Mouse (Mus musculus) limb, embryonic 13.5 days (tissue): ENCODE data around the gene Atxn1. TPM values are rescaled to one million over a fixed set of nuclear protein-coding genes. Genes with fewer than 3 reads are reported as not detected.
A peak's percentile ranks its signal among the peaks of the same experiment; 100 is the strongest.

Experiments
- ATAC-seq: fragments of 200-750 bp; cut with Nextera tagmentation; 2 replicates; pipeline ENCODE4 v1.8.0; 2017; ENCODE audit warnings: low read depth, moderate number of reproducible peaks, moderate TSS enrichment; ENCODE audit not compliant: low FRiP score
- H3K27ac ChIP-seq: fragments of 300-500 bp; sonication (generic); 2 replicates; pipeline ENCODE4 v1.5.1; 2015; ENCODE audit warnings: inconsistent platforms, mild to moderate bottlenecking, moderate library complexity
- H3K27me3 ChIP-seq: fragments of 300-500 bp; sonication (generic); 2 replicates; pipeline ENCODE4 v1.6.1; 2015; ENCODE audit warnings: mild to moderate bottlenecking, inconsistent platforms
- H3K36me3 ChIP-seq: fragments of 300-500 bp; sonication (generic); 2 replicates; pipeline ENCODE4 v1.6.1; 2015; ENCODE audit warnings: inconsistent platforms, mild to moderate bottlenecking, moderate library complexity
- H3K4me1 ChIP-seq: fragments of 300-500 bp; sonication (generic); 2 replicates; pipeline ENCODE4 v1.6.1; 2015; ENCODE audit warnings: inconsistent platforms
- H3K4me2 ChIP-seq: fragments of 300-500 bp; sonication (generic); replicated peaks from 2 replicates; pipeline ENCODE4 v1.6.1; 2015; ENCODE audit warnings: inconsistent platforms, mild to moderate bottlenecking, moderate library complexity
- H3K4me3 ChIP-seq: fragments of 300-500 bp; sonication (generic); 2 replicates; pipeline ENCODE4 v1.5.1; 2015; ENCODE audit warnings: moderate library complexity, mild to moderate bottlenecking, inconsistent platforms
- H3K9ac ChIP-seq: fragments of 300-500 bp; sonication (generic); 2 replicates; pipeline ENCODE4 v1.6.1; 2015; ENCODE audit warnings: mild to moderate bottlenecking, inconsistent platforms
- H3K9me3 ChIP-seq: fragments of 300-500 bp; sonication (generic); 2 replicates; pipeline ENCODE4 v1.6.1; 2016; ENCODE audit warnings: inconsistent platforms
- WGBS: fragments of 180-500 bp; shearing (Covaris S2); methylation state at CpG from one replicate; pipeline ENCODE4 v1.1.7; 2015; 5-methylcytosine and 5-hydroxymethylcytosine counted together
- polyA plus RNA-seq: library from polyadenylated mRNA; unstranded; fragments of >200 nt; fragmentation: Nextera tagmentation; extraction: Ambion mirVana; gene quantifications from 2 replicates; pipeline ENCODE4 v1.2.1, GENCODE M21; 2015

Atxn1 gene
- polyA plus RNA-seq, 1 experiment from 2014 or later = 6.0 TPM

DNA sequence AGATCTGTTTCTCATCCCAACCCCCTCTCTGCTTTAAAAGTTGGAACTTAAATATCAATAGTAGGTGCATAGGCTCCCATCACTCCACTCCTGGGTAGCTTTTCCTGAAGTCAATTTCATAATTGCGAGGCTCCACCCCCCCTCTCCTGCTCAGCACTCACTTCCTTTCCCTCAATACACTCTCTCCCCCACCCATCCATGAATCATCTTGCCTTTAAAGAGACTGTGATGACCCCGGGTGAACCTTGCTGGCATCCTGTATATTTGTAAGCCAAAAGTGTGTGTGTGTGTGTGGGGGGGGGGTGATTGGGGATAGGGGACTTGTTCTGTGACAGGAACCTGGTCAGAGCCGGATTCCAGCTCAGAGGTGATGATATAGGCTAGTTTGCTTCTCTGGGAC, 9.8 kb upstream of the Atxn1 start:
- Histone ChIP-seq H3K27me3 (no peaks in the 10 kb centered on the region), H3K27ac (no peak overlapping the region), H3K4me2 (no peak overlapping the region), H3K9ac (no peak overlapping the region), H3K4me3 (no peak overlapping the region), H3K36me3 (no peaks in the 10 kb centered on the region), H3K4me1 (peaks cover 4% of the 10 kb centered on the region; the same call in 1 of the 2 replicates), H3K9me3 (no peaks in the 10 kb centered on the region; the same call in 1 of the 2 replicates)
- WGBS = 47% methylated on average over 3 of the region's 3 CpGs
- no peak for ATAC-seq

GRCm38 (mm10) chr13:45973972-45974490, 9.2 kb upstream of the Atxn1 start:
- H3K27ac ChIP-seq = no peak overlapping the region
- no peaks in the 10 kb centered on the region for H3K36me3 ChIP-seq
- peak overlapping the region; percentile 35 for H3K4me2 ChIP-seq
- no peak overlapping the region for H3K9ac ChIP-seq
- peaks cover 4% of the 10 kb centered on the region; the same call in 1 of the 2 replicates for H3K4me1 ChIP-seq
- no peak for ATAC-seq
- H3K9me3 ChIP-seq = no peaks in the 10 kb centered on the region; the same call in 1 of the 2 replicates
- H3K27me3 ChIP-seq = no peaks in the 10 kb centered on the region
- 19% methylated on average over 7 of the region's 7 CpGs for WGBS
- H3K4me3 ChIP-seq = no peak overlapping the region

DNA sequence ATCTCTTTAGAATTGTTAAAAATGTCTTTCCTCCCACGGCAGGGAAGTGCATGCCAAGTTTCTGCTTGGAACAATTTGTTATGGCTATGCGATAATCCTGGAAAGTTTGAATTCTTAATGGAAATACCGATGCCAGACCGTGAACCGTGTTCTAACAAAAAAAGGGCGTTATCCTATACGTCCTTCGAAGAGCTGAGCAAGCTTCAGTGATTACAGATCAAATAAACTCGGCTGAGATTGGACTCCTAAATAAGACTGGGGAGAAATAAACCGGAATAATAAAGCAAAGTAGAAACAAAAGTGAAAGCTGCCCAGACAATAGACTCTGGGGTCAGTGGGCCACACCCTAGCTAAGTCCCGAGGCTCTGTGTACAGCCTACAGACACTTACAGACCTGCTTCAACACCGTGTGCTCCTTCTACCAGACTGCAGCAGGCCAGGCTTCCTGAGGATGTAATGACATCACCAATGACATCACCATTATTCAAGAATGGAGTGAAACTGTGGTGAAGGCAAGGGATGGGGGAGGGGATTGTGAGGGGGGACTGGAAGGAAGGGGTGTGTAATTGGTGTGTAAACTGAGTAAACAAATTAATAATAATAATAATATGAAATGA, 6.2 kb upstream of the Atxn1 start:
- ATAC-seq = no peak
- H3K4me2 ChIP-seq = no peak overlapping the region
- H3K9ac ChIP-seq = no peak overlapping the region
- no peaks in the 10 kb centered on the region for H3K9me3 ChIP-seq
- H3K27ac ChIP-seq = no peak overlapping the region
- WGBS = 66% methylated on average over 12 of the region's 12 CpGs
- no peaks in the 10 kb centered on the region for H3K36me3 ChIP-seq
- H3K27me3 ChIP-seq = peaks cover 3% of the 10 kb centered on the region; the same call in 1 of the 2 replicates
- no peak overlapping the region for H3K4me3 ChIP-seq
- H3K4me1 ChIP-seq = peaks cover 10% of the 10 kb centered on the region

- Histone ChIP-seq H3K9ac (no peak overlapping the region), H3K4me1 (peaks cover 14% of the 10 kb centered on the region), H3K4me2 (no peak overlapping the region), H3K27ac (no peak overlapping the region), H3K4me3 (no peak overlapping the region), H3K27me3 (peaks cover 6% of the 10 kb centered on the region; the same call in 1 of the 2 replicates), H3K9me3 (no peaks in the 10 kb centered on the region), H3K36me3 (no peaks in the 10 kb centered on the region)
- WGBS = 72% methylated on average over 4 of the region's 4 CpGs
- ATAC-seq = no peak
These were observed 3.4 kb upstream of the Atxn1 start for GRCm38 (mm10) chr13:45968206-45968605.

GRCm38 (mm10) chr13:45967371-45967770, 2.6 kb upstream of the Atxn1 start:
- 67% methylated on average over 3 of the region's 3 CpGs for WGBS
- no peaks in the 10 kb centered on the region for H3K9me3 ChIP-seq
- no peak overlapping the region for H3K9ac ChIP-seq
- H3K4me2 ChIP-seq = no peak overlapping the region
- H3K27me3 ChIP-seq = peaks cover 8% of the 10 kb centered on the region
- H3K4me3 ChIP-seq = no peak overlapping the region
- H3K27ac ChIP-seq = no peak overlapping the region
- no peak for ATAC-seq
- H3K36me3 ChIP-seq = no peaks in the 10 kb centered on the region
- H3K4me1 ChIP-seq = peaks cover 17% of the 10 kb centered on the region

- ATAC-seq = no peak
- no peaks in the 10 kb centered on the region for H3K36me3 ChIP-seq
- no peak overlapping the region for H3K9ac ChIP-seq
- no peaks in the 10 kb centered on the region for H3K9me3 ChIP-seq
- H3K4me1 ChIP-seq = peaks cover 25% of the 10 kb centered on the region
- peak overlapping the region; percentile 89 for H3K4me2 ChIP-seq
- peaks cover 15% of the 10 kb centered on the region for H3K27me3 ChIP-seq
- WGBS = 2% methylated on average over 14 of the region's 14 CpGs
- peak overlapping the region; percentile 90 for H3K4me3 ChIP-seq
- no peak overlapping the region for H3K27ac ChIP-seq
These were observed 1.8 kb upstream of the Atxn1 start for GRCm38 (mm10) chr13:45966586-45966985.

GRCm38 (mm10) chr13:45965594-45966432, 1.0 kb upstream of the Atxn1 start:
- peak overlapping the region; percentile 90 for H3K4me3 ChIP-seq
- peak overlapping the region; percentile 62 for H3K9ac ChIP-seq
- peaks cover 30% of the 10 kb centered on the region for H3K4me1 ChIP-seq
- peaks cover 16% of the 10 kb centered on the region for H3K27me3 ChIP-seq
- peak overlapping the region; percentile 93 for H3K27ac ChIP-seq
- 0 out of 2 replicates have a peak, but pooled peaks have one; percentile 6 for ATAC-seq
- no peaks in the 10 kb centered on the region for H3K9me3 ChIP-seq
- under 1% methylated on average over 41 of the region's 41 CpGs for WGBS
- no peaks in the 10 kb centered on the region for H3K36me3 ChIP-seq
- peak overlapping the region; percentile 89 for H3K4me2 ChIP-seq

- ATAC-seq = peak; percentile 54
- peak overlapping the region; percentile 92 for H3K9ac ChIP-seq
- no peaks in the 10 kb centered on the region for H3K9me3 ChIP-seq
- H3K4me2 ChIP-seq = peak overlapping the region; percentile 89
- peaks cover 16% of the 10 kb centered on the region for H3K27me3 ChIP-seq
- no peaks in the 10 kb centered on the region for H3K36me3 ChIP-seq
- H3K4me1 ChIP-seq = peaks cover 42% of the 10 kb centered on the region
- 2% methylated on average over 22 of the region's 39 CpGs for WGBS
- H3K4me3 ChIP-seq = peak overlapping the region; percentile 90
- H3K27ac ChIP-seq = peak overlapping the region; percentile 93
These were observed 416 bp downstream of the Atxn1 start for GRCm38 (mm10) chr13:45964331-45964852.

DNA sequence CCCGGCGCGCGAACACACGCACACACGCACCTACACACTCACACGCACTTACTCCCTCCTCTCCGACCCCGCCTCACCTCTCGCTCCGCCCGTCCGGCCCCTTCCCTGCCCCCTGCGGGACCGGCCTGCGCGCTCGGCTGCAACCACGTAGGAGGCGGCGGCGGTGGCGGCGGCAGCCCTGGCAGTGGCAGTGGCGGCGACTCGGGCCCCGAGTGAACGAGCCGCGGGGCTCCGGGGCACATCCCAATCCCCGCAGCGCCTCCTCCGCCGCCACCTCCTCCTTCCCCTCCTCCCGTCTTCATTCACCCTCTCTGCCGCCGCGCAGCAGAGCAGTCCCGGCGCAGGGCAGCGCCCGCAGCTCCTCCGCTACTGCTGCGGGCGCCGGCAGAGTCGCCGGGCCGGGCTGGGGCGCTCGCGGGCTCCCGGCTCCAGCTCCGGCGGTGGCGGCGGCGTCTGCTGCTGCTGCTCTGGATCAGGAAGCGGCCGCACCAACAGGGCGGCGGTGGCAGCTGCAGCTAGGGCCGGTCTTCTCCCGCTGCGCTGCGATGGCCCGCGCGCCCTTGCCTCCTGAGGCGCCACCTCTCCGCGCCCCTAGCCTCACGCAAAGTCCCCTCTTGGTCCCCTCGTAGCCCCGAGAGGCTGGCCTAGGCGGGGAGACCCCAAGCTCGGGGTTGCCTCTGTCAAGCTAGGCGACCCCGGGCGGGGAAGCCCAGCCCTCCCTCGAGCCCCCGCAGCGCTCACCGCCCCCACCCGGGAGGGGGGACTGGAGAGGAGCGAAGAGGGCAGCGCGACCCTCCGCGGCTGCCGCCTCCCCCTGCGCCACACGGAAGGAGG, 1.1 kb downstream of the Atxn1 start:
- WGBS = under 1% methylated on average over 60 of the region's 95 CpGs
- no peaks in the 10 kb centered on the region for H3K36me3 ChIP-seq
- peak overlapping the region; percentile 93 for H3K27ac ChIP-seq
- H3K27me3 ChIP-seq = peaks cover 16% of the 10 kb centered on the region
- peak; percentile 34 for ATAC-seq
- peak overlapping the region; percentile 90 for H3K4me3 ChIP-seq
- peak overlapping the region; percentile 89 for H3K4me2 ChIP-seq
- H3K9me3 ChIP-seq = no peaks in the 10 kb centered on the region
- peak overlapping the region; percentile 92 for H3K9ac ChIP-seq
- H3K4me1 ChIP-seq = peaks cover 46% of the 10 kb centered on the region

- Histone ChIP-seq H3K9ac (peak overlapping the region; percentile 92), H3K9me3 (no peaks in the 10 kb centered on the region)
- no peak for ATAC-seq
These were observed 2.0 kb downstream of the Atxn1 start for GRCm38 (mm10) chr13:45962776-45963175.

DNA sequence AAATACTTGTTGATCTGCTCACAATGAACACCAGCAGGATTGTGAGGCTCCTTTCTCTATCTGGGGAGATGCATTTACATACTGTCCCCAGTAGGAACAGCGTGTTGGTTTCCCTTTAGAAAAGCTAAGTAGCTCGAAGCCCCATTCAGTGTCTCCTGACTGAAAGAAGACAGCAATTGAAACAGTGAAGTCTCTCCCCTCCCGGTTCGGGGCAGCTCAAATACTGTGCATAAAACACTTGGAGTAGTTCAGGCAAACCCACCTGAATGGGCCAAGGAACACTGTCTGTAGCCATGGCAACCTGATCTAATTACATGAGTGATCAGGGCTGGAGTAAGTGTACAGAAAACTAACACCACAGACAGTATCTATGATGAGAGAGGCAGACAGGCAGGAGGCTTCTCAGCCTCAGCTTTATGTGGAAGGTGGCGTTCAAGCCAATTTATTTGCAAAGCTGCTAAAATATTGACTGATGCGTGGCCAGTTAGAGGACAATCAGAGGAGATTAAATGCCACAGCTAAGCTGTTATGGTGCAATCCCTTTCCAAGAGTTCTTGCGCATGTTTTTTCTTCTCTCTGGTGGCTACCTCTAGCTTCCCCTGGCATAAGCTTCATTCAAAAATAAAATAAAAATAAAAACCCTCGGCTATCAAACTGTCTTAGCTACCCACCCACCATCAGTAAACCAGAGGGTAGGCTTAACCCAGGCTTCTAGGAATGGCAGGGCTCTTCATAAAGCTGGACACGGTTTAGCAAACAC, 2.8 kb downstream of the Atxn1 start:
- no peak overlapping the region for H3K27ac ChIP-seq
- peak overlapping the region; percentile 89 for H3K4me2 ChIP-seq
- H3K9ac ChIP-seq = 0 out of 2 replicates have a peak overlapping the region, but pooled peaks have one; percentile 3
- 24% methylated on average over 9 of the region's 9 CpGs for WGBS
- peaks cover 13% of the 10 kb centered on the region; the same call in 1 of the 2 replicates for H3K27me3 ChIP-seq
- H3K36me3 ChIP-seq = no peaks in the 10 kb centered on the region
- H3K4me3 ChIP-seq = peak overlapping the region; percentile 90
- H3K4me1 ChIP-seq = peaks cover 47% of the 10 kb centered on the region
- no peaks in the 10 kb centered on the region for H3K9me3 ChIP-seq
- no peak for ATAC-seq

More at GRCm38 (mm10) chr13:45962776-45963175, 2.0 kb downstream of the Atxn1 start:
- Histone ChIP-seq H3K36me3 (no peaks in the 10 kb centered on the region), H3K27ac (no peak overlapping the region), H3K27me3 (peaks cover 13% of the 10 kb centered on the region; the same call in 1 of the 2 replicates), H3K4me1 (peaks cover 47% of the 10 kb centered on the region), H3K4me2 (peak overlapping the region; percentile 89), H3K4me3 (peak overlapping the region; percentile 90)
- WGBS = 7% methylated on average over 5 of the region's 5 CpGs
